Mouse (Mus musculus) induced T-regulatory cell, adult 2 months (primary cell): ENCODE measurements around the gene Slc39a9.

ENCODE experiments used
- DNase-seq: peaks from one replicate; pipeline ENCODE4 v3.0.0-alpha.2; 2012; ENCODE audit warnings: low read depth

Slc39a9 gene

GRCm38 (mm10) chr12:80719141-80719540 lies 75.5 kb downstream of the Slc39a9 start:
- peak; percentile 17 for DNase-seq

- DNase-seq: no peak
Measured at GRCm38 (mm10) chr12:80720507-80720906, 76.8 kb downstream of the Slc39a9 start.

GRCm38 (mm10) chr12:80721458-80721857 lies 77.8 kb downstream of the Slc39a9 start:
- no peak for DNase-seq

GRCm38 (mm10) chr12:80724853-80725559 lies 81.3 kb downstream of the Slc39a9 start:
- peak; percentile 81 for DNase-seq

- no peak for DNase-seq
Measured at GRCm38 (mm10) chr12:80728207-80728606, 84.5 kb downstream of the Slc39a9 start.

GRCm38 (mm10) chr12:80728814-80729213 lies 85.1 kb downstream of the Slc39a9 start:
- DNase-seq: no peak

- no peak for DNase-seq
Measured at GRCm38 (mm10) chr12:80729758-80730530, 86.3 kb downstream of the Slc39a9 start.

- DNase-seq: no peak
Measured at GRCm38 (mm10) chr12:80730567-80730966, 86.9 kb downstream of the Slc39a9 start.
